Mouse (Mus musculus) gastrocnemius, postnatal 14 days (tissue): Measurements from ENCODE around the gene Gm10643. TPM values are rescaled to one million over a fixed set of nuclear protein-coding genes. Genes with fewer than 3 reads are reported as not detected.

Experiments used
- microRNA-seq, 2 experiments: library from miRNA; unstranded; fragments of <30 nt; microRNA quantifications; one replicate each; pipeline ENCODE4 v1.2.0; 2021
- total RNA-seq, 2 experiments: library from RNA; stranded (reverse); gene quantifications; 2 replicates each; pipeline ENCODE4 v1.2.3; 2021

Gene Gm10643
- total RNA-seq, 2 experiments from 2014 or later = 2.6 TPM

Small RNA genes within 50 kb of the gene (microRNA-seq; reads per million reads assigned to microRNA genes)
- gene Mir709 = 0 reads per million in 2 experiments

Other genes starting within 250 kb of the Gm10643 start
- gene Adgrl1, start 165.0 kb downstream of the Gm10643 start, total RNA-seq = 10 to 100 TPM; 16.2 to 17.2 TPM
- under 1 TPM; 0.11 to 0.14 TPM for gene Gm10644, start 109.9 kb downstream of the Gm10643 start, total RNA-seq
- gene Asf1b, start 109.6 kb downstream of the Gm10643 start, total RNA-seq = 1 to 10 TPM; 2.0 to 3.1 TPM
- 100 to 1,000 TPM; 319 to 324 TPM for gene Prkaca, start 92.1 kb downstream of the Gm10643 start, total RNA-seq
- gene Samd1, start 67.5 kb downstream of the Gm10643 start, total RNA-seq = 10 to 100 TPM; 17.8 to 22.1 TPM
- gene 1700067K01Rik, start 63.6 kb downstream of the Gm10643 start, total RNA-seq = not detected
- gene 2210011C24Rik, start 53.0 kb downstream of the Gm10643 start, total RNA-seq = 1 to 10 TPM; 2.9 to 4.2 TPM
- under 1 TPM; 0.25 to 0.51 TPM for gene Palm3, start 43.7 kb downstream of the Gm10643 start, total RNA-seq
- gene Il27ra, start 22.5 kb downstream of the Gm10643 start, total RNA-seq = 1 to 10 TPM in 1 of 2 experiments, under 1 TPM in 1; 0.84 to 1.1 TPM
- gene Rln3, start 20.1 kb downstream of the Gm10643 start, total RNA-seq = not detected
- 1 to 10 TPM; 5.2 to 5.9 TPM for gene Rfx1, start 1.7 kb upstream of the Gm10643 start, total RNA-seq
- 1 to 10 TPM; 5.8 to 7.1 TPM for gene Dcaf15, start 39.6 kb upstream of the Gm10643 start, total RNA-seq
- gene Podnl1, start 60.9 kb upstream of the Gm10643 start, total RNA-seq = under 1 TPM in 1 of 2 experiments, not detected in 1; 0.10 TPM
- gene Cc2d1a, start 82.8 kb upstream of the Gm10643 start, total RNA-seq = 10 to 100 TPM; 12.1 to 12.6 TPM
- gene 4930432K21Rik, start 82.9 kb upstream of the Gm10643 start, total RNA-seq = under 1 TPM; 0.27 to 0.62 TPM
- under 1 TPM in 1 of 2 experiments, not detected in 1; 0.43 TPM for gene Nanos3, start 120.1 kb upstream of the Gm10643 start, total RNA-seq
- gene Zswim4, start 171.9 kb upstream of the Gm10643 start, total RNA-seq = 1 to 10 TPM; 5.8 to 6.8 TPM
- gene D8Ertd738e, start 184.6 kb upstream of the Gm10643 start, total RNA-seq = 100 to 1,000 TPM; 158 to 171 TPM
- gene Mri1, start 192.2 kb upstream of the Gm10643 start, total RNA-seq = 10 to 100 TPM; 11.8 to 16.6 TPM
- 10 to 100 TPM in 1 of 2 experiments, 1 to 10 TPM in 1; 9.6 to 10.1 TPM for gene Ccdc130, start 205.2 kb upstream of the Gm10643 start, total RNA-seq